Mouse (Mus musculus) kidney, adult 18-20 months (tissue): ENCODE data around the gene Fbxl15.

ENCODE experiments used
- DNase-seq: peaks from one replicate; pipeline ENCODE4 v3.0.0; 2021

The Fbxl15 gene

GRCm38 (mm10) chr19:46323716-46324115 lies 4.3 kb upstream of the Fbxl15 start:
- no peak for DNase-seq

DNA sequence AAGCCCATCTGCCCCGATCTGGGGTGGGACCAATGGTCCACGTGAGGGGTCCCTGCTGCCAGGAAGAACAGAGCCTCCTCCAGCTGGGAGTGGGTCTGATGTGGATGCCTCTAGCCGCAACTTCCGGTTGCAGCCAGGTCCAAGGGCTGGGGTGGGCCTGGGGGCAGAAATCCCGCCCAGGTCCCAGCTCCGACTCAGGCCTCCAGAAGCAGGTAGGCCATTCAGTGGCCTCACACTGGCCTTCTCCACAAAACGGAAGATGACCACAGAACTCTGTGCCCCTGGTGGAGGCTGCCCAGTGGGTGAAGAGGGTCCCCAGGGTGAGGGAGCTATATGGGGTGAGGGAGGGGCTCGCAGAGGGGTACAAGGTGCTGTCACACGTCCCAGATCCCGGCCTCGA lies 3.6 kb upstream of the Fbxl15 start:
- DNase-seq: no peak

GRCm38 (mm10) chr19:46324918-46325317 lies 3.1 kb upstream of the Fbxl15 start:
- no peak for DNase-seq

GRCm38 (mm10) chr19:46326019-46326755 lies 1.8 kb upstream of the Fbxl15 start:
- DNase-seq: no peak

DNA sequence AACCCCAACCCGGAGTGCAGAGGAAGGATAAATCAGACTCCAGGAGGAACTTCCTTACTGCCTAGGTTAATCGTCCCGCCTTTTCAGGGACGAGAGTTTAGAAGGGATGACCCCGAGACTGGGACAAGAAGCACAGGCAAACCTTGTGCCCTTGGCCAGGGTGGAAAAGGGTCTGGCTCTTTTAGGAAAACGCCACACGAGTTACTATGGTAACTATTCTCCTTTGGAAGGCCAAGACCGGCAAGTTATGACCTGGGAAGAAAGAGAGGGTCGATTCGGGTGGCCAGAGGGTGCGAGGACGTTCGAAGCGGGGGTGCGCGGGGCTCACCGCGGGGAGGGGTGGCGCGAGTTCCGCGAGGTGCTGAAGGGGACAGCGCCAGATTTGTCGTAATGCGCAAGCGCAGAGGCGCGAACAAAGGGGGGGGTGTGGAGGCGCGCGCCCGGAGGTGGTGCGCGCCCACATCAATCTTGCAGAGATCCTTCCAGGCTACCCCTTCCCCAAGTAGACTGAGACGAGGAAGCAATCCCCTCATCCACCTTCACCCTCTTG lies 1.2 kb upstream of the Fbxl15 start, which contains the start of gene Psd:
Gene Psd (minus strand): TSS at position 401 of the 550 bp plus-strand sequence.
- peak; percentile 59 for DNase-seq

- no peak for DNase-seq
Measured at GRCm38 (mm10) chr19:46327531-46328064, 386 bp upstream of the Fbxl15 start.

DNA sequence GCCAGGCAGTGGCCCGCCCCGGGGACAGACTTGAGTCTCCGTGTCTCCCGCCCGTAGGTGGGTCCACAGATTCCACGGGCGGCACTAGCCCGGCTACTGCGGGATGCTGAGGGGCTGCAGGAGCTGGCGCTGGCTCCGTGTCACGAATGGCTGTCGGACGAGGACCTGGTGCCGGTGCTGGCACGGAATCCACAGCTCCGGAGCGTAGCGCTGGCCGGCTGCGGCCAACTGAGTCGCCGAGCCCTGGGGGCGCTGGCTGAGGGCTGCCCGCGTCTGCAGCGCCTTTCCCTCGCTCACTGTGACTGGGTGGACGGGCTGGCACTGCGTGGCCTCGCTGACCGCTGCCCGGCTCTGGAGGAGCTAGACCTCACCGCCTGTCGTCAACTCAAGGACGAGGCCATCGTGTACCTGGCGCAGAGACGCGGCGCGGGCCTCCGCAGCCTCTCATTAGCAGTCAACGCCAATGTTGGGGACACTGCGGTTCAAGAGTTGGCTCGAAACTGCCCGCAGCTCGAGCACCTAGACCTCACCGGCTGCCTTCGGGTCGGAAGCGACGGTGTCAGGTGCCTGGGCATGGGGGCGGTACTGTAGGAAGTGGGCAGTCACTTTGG lies 1.2 kb downstream of the Fbxl15 start:
- DNase-seq: no peak

GRCm38 (mm10) chr19:46329951-46330350 lies 2.0 kb downstream of the Fbxl15 start:
- DNase-seq: peak; percentile 87

DNA sequence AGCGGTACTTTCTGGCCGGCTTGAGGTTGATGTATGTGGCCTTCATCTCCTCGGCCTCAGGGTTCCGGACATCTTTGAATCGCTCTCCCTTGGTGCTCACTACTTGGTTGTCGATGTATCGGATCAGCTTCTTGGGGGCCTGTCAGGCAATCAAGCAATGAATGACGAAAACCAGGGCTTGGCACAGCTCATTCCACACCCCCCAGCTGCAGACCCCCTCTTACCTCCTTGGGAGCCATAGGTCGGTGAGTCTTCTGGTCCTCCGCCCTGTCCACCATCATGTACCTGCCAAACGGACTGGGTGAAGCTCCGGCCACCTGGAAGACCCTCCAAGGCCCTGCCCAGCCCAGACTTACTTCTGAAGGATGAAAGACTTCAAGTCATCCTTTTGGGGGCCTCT lies 2.7 kb downstream of the Fbxl15 start:
- DNase-seq: no peak

- DNase-seq: no peak
Measured at GRCm38 (mm10) chr19:46331326-46331725, 3.3 kb downstream of the Fbxl15 start.

DNA sequence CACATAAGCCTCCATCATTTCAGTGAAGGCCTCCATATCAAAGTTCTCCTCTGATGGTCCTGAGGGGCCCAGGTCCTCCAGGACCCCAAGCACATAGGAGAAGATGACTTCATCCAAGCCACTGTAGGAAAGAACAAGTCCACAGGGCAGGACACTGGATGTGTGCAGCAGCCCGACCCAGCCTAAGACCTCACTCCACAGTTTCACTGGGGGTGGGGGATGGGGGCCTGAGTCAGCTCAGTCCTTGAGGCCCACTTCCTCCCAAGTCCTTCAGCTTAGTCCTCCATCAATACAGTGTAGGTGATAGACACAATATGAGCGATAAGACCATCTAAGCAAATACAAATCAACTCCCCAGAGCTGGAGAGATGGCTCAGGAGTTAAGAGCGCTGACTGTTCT lies 4.0 kb downstream of the Fbxl15 start:
- DNase-seq: no peak

- DNase-seq: no peak
Measured at GRCm38 (mm10) chr19:46332721-46333339, 4.8 kb downstream of the Fbxl15 start.

DNA sequence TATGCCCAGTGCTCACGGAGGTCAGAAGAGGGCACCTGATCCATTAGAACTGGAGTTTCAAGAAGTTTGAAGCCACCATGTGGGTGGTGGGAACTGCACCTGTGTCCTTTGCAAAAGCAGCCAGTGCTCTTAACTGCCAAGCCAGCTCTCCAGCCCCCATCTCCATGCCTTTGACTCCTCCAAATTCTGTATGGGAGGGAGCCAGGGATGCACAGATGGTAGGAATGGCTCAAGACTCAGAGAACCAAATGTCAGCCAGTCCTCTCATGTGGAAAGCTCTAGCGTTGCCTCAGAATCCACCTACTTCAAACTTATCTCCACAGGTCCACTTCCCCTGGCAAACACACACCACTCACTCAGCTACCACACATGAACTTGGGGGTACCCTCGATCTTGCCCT lies 5.9 kb downstream of the Fbxl15 start:
- no peak for DNase-seq

- DNase-seq: no peak
Measured at GRCm38 (mm10) chr19:46337719-46338330, 9.8 kb downstream of the Fbxl15 start.

- peak; percentile 99 for DNase-seq
Measured at GRCm38 (mm10) chr19:46338331-46338936, 10.4 kb downstream of the Fbxl15 start, which contains the start of gene Cuedc2. Cuedc2 (minus strand) TSS chr19:46338702.

- DNase-seq: no peak
Measured at GRCm38 (mm10) chr19:46338942-46339286, 10.9 kb downstream of the Fbxl15 start.

- DNase-seq: peak; percentile 31
Measured at GRCm38 (mm10) chr19:46339287-46339971, 11.4 kb downstream of the Fbxl15 start.

- no peak for DNase-seq
Measured at GRCm38 (mm10) chr19:46344710-46345419, 16.9 kb downstream of the Fbxl15 start.

DNA sequence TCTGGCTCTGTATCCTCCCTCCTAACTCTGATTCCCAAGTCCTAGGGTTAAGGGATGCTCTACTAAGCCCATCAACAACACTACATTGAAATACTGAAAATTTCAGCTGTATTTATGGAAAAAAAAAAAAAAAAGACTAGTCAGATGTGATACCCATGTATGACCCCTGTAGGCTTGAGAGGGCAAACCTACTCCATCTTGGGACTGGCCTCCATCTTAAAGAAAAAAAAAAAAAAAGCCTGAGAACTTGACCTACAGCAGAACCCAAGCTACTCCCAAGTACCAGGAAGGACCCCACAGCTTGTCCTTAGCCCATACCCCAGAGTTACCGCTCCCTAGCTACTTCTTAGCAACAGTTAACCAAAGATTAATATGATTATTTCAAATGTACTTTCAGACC lies 19.2 kb downstream of the Fbxl15 start:
- no peak for DNase-seq

DNA sequence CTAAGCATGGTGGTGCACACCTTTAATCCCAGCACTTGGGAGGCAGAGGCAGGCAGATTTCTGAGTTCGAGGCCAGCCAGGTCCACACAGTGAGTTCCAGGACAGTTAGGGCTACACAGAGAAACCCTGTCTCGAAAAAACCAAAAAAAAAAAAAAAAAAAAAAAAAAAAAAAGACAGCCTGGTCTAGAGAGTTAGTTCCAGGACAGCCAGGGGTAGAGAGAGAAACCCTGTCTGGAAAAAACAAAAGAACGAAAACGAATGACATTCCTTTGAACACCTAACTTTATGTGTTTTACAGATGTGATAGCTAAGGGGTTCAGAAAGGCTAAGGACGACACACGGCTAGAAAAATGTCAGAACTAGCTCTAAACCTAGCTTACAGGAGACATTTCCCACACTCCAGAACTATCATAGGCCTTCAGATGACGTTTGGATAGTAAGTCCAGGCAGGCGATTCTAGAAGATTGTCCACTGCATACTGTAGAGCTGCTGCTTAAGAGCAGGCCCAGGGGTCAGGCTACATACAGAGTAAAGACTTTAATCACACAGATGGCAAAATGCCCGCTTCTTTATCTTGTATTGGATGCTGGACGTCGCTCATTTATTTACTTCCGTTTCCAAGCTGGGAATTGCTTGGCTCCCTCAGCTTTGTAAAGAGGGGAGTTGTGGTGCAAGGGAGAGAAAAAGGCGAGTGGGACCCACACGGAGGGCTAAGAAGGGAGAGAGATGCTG lies 20.1 kb downstream of the Fbxl15 start:
- no peak for DNase-seq
